Mouse (Mus musculus): ENCODE measurements around the gene Krtap28-13. TPM values are rescaled to one million over a fixed set of nuclear protein-coding genes. Genes with fewer than 3 reads are reported as not detected.

Krtap28-13 gene
- polyA plus RNA-seq (2015; fragmentation: Nextera tagmentation; extraction: Ambion mirVana), result not detected in 2 replicates

DNA sequence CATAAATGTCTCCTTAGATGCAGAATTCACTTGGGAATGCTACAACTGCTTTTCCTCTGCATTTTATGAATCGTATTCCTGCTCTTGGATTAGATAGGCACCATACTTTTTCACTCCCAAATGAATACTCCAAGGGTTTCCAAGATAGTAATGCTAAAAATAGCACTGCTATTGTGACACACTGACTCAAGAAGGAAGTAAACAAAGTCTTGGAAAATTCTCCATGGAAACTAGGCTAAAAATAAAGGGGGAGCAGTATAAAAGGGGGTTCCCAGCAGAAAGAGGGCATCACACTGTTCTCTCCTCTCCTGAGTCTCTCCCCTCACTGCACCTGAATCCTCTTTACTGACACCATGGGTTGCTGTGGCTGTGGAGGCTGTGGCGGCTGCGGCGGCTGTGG lies at the start of gene Krtap28-13:
Gene Krtap28-13, plus strand, starts transcription at position 288 of the 400 bp plus-strand sequence.
- ATAC-seq (ENCODE audit: extremely low read depth, insufficient number of reproducible peaks, low FRiP score, low TSS enrichment), result no peak
- H3K9me3 ChIP-seq, result no peaks in the 10 kb centered on the region
- no peak within 1 kb of the TSS for H3K4me3 ChIP-seq
- 73% methylated on average over 4 of the region's 4 CpGs for WGBS
- no peak within 1 kb of the TSS; the same call in 1 of the 2 replicates for H3K27ac ChIP-seq (replicated peaks)
- no peaks in the 10 kb centered on the region for H3K36me3 ChIP-seq
- peaks cover 18% of the 10 kb centered on the region for H3K4me1 ChIP-seq
- H3K27me3 ChIP-seq (replicated peaks), result no peaks in the 10 kb centered on the region
- H3K4me2 ChIP-seq, result no peak within 1 kb of the TSS
- H3K9ac ChIP-seq, result no peak within 1 kb of the TSS

DNA sequence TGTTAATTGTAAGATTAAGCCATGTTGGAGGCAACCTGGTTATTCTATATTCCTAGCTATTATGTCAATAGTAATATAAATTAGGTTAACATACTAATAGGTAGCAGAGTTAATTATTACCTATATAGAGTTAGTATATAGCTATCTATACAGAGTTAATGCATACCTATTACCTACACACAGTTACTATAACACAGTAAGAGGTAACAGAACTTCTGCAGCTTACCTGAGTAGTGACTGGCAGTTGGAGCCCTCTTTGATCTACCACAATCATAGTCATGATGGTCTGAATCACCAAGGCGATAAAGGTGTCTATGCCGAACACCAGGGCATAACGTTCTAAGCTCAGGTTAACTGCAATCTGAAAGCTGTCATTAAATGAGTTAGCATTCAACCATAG lies 46.3 kb upstream of the Krtap28-13 start:
- H3K27ac ChIP-seq (replicated peaks), result no peak overlapping the region
- H3K36me3 ChIP-seq, result no peaks in the 10 kb centered on the region
- no peaks in the 10 kb centered on the region for H3K9me3 ChIP-seq
- no peak overlapping the region for H3K9ac ChIP-seq
- WGBS, result 85% methylated on average over 3 of the region's 3 CpGs
- no peak overlapping the region for H3K4me3 ChIP-seq
- H3K4me2 ChIP-seq, result no peak overlapping the region
- no peak for ATAC-seq (ENCODE audit: extremely low read depth, insufficient number of reproducible peaks, low FRiP score, low TSS enrichment)
- H3K4me1 ChIP-seq, result peaks cover 4% of the 10 kb centered on the region; the same call in 1 of the 2 replicates
- H3K27me3 ChIP-seq (replicated peaks), result no peaks in the 10 kb centered on the region

DNA sequence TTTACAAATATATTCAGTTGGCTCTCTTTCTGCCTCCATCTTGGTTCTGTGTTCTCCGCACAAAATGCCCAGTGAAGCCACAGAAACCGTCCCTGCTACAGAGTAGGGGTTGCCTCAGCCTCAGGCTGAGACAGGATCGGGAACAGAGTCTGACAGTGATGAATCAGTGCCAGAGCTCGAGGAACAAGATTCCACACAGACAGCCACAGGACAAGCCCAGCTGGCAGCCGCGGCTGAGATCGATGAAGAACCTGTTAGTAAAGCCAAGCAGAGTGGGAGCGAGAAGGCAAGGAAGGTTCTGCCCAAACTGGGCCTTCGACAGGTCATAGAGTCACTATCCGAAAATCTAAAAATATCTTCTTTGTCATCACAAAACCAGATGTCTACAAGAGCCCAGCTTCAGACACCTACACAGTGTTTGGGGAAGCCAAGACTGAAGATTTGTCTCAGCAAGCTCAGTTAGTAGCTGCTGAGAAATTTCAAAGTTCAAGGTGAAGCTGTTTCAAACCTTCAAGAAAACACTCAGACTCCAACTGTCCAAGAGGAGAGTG lies 45.3 kb upstream of the Krtap28-13 start:
- Histone ChIP-seq H3K27ac (replicated peaks) (no peak overlapping the region), H3K36me3 (no peaks in the 10 kb centered on the region), H3K4me3 (no peak overlapping the region), H3K9ac (no peak overlapping the region), H3K9me3 (no peaks in the 10 kb centered on the region), H3K27me3 (replicated peaks) (no peaks in the 10 kb centered on the region), H3K4me1 (peaks cover 4% of the 10 kb centered on the region; the same call in 1 of the 2 replicates), H3K4me2 (no peak overlapping the region)
- no peak for ATAC-seq (ENCODE audit: extremely low read depth, insufficient number of reproducible peaks, low FRiP score, low TSS enrichment)
- WGBS, result 61% methylated on average over 10 of the region's 10 CpGs

DNA sequence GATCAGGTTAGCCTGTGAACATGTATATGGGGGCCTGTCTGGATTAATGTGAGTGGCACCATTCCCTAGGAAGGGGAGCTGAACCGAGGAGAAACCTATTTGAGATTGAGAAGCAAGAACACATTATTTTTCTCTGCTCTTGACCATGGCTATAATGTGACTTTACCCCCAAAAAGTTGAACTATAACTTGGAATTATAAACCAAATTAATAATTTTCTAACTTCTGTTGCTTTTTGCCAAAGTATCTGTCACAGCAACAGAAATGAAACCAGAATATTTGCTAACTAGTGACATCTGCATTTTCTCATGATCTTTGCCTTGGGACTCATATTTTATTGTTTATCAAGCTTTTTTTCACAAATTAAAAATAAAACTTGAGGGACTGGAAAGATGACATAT lies 44.2 kb upstream of the Krtap28-13 start:
- Histone ChIP-seq H3K27me3 (replicated peaks) (no peaks in the 10 kb centered on the region), H3K9me3 (no peaks in the 10 kb centered on the region), H3K4me2 (no peak overlapping the region), H3K36me3 (no peaks in the 10 kb centered on the region), H3K27ac (replicated peaks) (no peak overlapping the region), H3K9ac (no peak overlapping the region), H3K4me3 (no peak overlapping the region), H3K4me1 (peaks cover 4% of the 10 kb centered on the region; the same call in 1 of the 2 replicates)
- no peak for ATAC-seq (ENCODE audit: extremely low read depth, insufficient number of reproducible peaks, low FRiP score, low TSS enrichment)
- WGBS, result 57% methylated on average over 1 of the region's 1 CpGs

DNA sequence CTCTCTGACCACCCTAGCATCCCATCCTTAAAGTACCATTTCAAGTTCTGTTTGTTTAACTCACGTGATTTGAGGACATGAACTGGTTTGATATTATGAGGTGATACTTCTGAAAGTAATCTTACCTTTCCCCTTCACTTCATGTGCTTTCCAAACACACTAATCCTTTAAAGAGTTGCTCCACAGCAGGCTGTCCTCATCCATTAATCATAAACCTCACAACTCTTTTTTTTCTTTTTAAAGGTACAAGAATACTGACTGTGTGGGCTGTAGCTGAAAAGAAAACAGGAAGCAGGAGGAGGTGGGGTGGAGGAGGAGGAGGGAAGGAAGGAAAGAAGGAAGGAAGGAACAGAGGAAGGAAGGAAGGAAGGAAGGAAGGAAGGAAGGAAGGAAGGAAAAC lies 28.8 kb upstream of the Krtap28-13 start:
- Histone ChIP-seq H3K9ac (no peak overlapping the region), H3K27ac (replicated peaks) (no peak overlapping the region), H3K9me3 (no peaks in the 10 kb centered on the region), H3K4me1 (no peaks in the 10 kb centered on the region), H3K36me3 (no peaks in the 10 kb centered on the region), H3K27me3 (replicated peaks) (no peaks in the 10 kb centered on the region), H3K4me3 (no peak overlapping the region), H3K4me2 (no peak overlapping the region)
- ATAC-seq (ENCODE audit: extremely low read depth, insufficient number of reproducible peaks, low FRiP score, low TSS enrichment), result no peak
- WGBS, result 42% methylated on average over 1 of the region's 1 CpGs

DNA sequence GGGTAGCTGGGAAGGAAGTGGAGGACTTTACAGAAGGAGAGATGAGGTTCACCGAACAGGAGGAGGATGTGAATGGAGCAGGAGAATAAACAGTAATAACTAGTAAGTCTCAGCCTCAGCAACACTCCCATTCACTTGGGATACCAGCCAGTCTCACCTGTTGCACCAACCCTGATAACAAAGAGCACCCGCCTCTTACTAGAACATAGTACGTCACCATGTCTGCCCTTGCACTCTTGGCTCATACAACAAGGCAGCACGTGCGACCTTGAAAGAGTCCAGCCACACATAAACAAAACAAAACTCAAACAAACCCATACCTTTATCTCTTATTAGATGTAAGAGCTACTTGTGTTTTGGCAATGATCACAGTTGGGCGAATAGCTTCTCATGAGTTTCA lies 28.2 kb upstream of the Krtap28-13 start:
- H3K9ac ChIP-seq, result no peak overlapping the region
- H3K27me3 ChIP-seq (replicated peaks), result no peaks in the 10 kb centered on the region
- no peak overlapping the region for H3K4me3 ChIP-seq
- H3K36me3 ChIP-seq, result no peaks in the 10 kb centered on the region
- no peaks in the 10 kb centered on the region for H3K9me3 ChIP-seq
- WGBS, result 85% methylated on average over 6 of the region's 6 CpGs
- no peak for ATAC-seq (ENCODE audit: extremely low read depth, insufficient number of reproducible peaks, low FRiP score, low TSS enrichment)
- H3K4me2 ChIP-seq, result no peak overlapping the region
- H3K27ac ChIP-seq (replicated peaks), result no peak overlapping the region
- H3K4me1 ChIP-seq, result peaks cover under 1% of the 10 kb centered on the region; the same call in 1 of the 2 replicates

DNA sequence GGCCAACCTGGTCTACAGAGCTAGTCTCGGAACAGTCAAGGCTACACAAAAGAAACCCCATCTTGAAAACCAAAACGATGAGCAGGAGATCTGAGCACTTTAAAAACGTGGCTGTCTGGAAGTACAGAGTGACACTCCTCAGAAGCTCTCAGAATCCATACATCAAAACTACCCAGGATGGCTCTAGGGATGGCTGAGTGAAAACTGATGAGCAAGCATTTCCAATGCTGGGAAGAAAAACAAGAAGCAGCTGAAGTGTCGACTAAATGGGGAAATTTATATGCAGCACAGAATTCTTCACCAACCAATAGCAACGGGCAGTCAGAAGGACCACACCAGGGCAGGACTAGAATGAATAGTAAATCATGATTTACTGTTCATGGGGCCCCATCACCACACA lies 26.2 kb upstream of the Krtap28-13 start:
- Histone ChIP-seq H3K9ac (no peak overlapping the region), H3K4me2 (no peak overlapping the region), H3K27me3 (replicated peaks) (no peaks in the 10 kb centered on the region), H3K27ac (replicated peaks) (no peak overlapping the region), H3K9me3 (no peaks in the 10 kb centered on the region), H3K4me3 (no peak overlapping the region), H3K4me1 (peaks cover 8% of the 10 kb centered on the region; the same call in 1 of the 2 replicates), H3K36me3 (no peaks in the 10 kb centered on the region)
- no peak for ATAC-seq (ENCODE audit: extremely low read depth, insufficient number of reproducible peaks, low FRiP score, low TSS enrichment)
- 64% methylated on average over 5 of the region's 5 CpGs for WGBS

DNA sequence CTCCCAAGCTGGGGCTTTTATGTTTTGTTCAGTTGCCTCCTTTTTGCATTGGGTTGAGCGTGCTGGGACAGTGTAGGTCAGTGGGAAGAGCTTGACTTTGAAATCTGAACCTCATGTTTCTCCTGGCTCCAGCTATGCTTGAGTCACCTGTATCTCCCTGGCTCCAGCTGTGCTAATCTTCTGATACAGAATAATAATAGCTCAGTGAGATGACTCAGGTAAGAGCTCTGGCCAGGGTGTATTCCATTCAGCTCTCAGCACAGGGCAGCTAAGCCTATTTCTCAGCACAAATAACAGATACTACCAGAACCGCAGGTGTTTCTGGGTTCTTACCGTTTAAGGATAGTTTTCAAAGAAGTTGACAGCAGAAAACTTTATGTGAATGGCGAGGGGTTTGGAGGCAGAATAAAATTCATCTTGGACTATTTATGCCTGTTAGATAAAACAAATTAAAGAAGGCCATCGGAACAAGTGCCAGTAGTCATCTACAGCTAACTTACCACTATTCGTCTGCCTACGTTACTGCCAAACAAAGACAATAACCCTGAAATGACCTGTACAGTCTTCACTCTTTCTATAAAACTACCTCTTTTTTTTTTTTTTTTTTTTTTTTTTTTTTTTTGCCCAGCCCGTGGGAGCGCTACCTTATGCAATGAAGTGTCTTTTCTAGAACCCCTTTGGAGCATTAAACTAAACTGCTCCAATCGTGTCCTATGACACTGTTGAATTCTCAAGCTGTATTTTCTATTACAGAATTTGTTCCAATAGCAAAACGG lies 23.6 kb upstream of the Krtap28-13 start:
- Histone ChIP-seq H3K27me3 (replicated peaks) (no peaks in the 10 kb centered on the region), H3K4me1 (peaks cover 8% of the 10 kb centered on the region; the same call in 1 of the 2 replicates), H3K9ac (no peak overlapping the region), H3K4me2 (peak overlapping the region; percentile 72), H3K36me3 (no peaks in the 10 kb centered on the region), H3K27ac (replicated peaks) (no peak overlapping the region), H3K9me3 (no peaks in the 10 kb centered on the region), H3K4me3 (no peak overlapping the region)
- ATAC-seq (ENCODE audit: extremely low read depth, insufficient number of reproducible peaks, low FRiP score, low TSS enrichment), result no peak
- 72% methylated on average over 11 of the region's 11 CpGs for WGBS

- Histone ChIP-seq H3K27ac (replicated peaks) (peak within 1 kb of the TSS; percentile 21; the same call in 1 of the 2 replicates), H3K27me3 (replicated peaks) (no peaks in the 10 kb centered on the region), H3K4me1 (peaks cover 8% of the 10 kb centered on the region; the same call in 1 of the 2 replicates), H3K9me3 (no peaks in the 10 kb centered on the region), H3K9ac (peak within 1 kb of the TSS; percentile 80), H3K4me2 (peak within 1 kb of the TSS; percentile 72), H3K36me3 (no peaks in the 10 kb centered on the region), H3K4me3 (peak within 1 kb of the TSS; percentile 68)
- no peak for ATAC-seq (ENCODE audit: extremely low read depth, insufficient number of reproducible peaks, low FRiP score, low TSS enrichment)
- under 1% methylated on average over 25 of the region's 25 CpGs for WGBS
Measured at GRCm38 (mm10) chr1:83038109-83038672, 22.5 kb upstream of the Krtap28-13 start, which contains the start of gene Slc19a3. Gene Slc19a3 (minus strand): TSS chr1:83038448.

GRCm38 (mm10) chr1:83039080-83039479 lies 21.6 kb upstream of the Krtap28-13 start:
- no peak overlapping the region for H3K4me3 ChIP-seq
- no peak for ATAC-seq (ENCODE audit: extremely low read depth, insufficient number of reproducible peaks, low FRiP score, low TSS enrichment)

DNA sequence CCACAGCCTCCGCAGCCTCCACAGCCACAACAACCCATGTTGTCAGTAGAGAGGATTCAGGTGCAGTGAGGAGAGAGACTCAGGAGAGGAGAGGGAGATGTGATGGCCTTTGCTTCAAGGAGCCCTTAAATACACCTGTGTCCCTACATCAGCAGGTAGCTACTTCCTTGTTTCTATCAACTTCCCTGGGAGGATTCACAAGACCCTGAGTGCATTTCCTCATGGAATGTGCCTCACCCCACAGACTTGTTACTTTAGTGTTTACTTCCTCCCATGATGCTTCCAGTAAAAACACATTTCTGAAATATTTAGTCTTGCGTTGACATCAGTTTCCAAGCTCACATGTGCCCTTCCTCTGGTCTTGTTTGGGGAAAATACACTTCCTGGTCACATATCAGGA lies 18.4 kb upstream of the Krtap28-13 start, which contains the start of gene Krtap28-10:
Gene Krtap28-10, minus strand, starts transcription at position 101 of the 400 bp plus-strand sequence.
- Histone ChIP-seq H3K27ac (replicated peaks) (no peak within 1 kb of the TSS), H3K27me3 (replicated peaks) (peaks cover 5% of the 10 kb centered on the region; the same call in 1 of the 2 replicates), H3K4me3 (no peak within 1 kb of the TSS), H3K36me3 (no peaks in the 10 kb centered on the region), H3K9me3 (no peaks in the 10 kb centered on the region), H3K9ac (no peak within 1 kb of the TSS), H3K4me1 (peaks cover 8% of the 10 kb centered on the region; the same call in 1 of the 2 replicates), H3K4me2 (no peak within 1 kb of the TSS)
- ATAC-seq (ENCODE audit: extremely low read depth, insufficient number of reproducible peaks, low FRiP score, low TSS enrichment), result no peak
- WGBS, result 78% methylated on average over 2 of the region's 2 CpGs

More at GRCm38 (mm10) chr1:83039080-83039479, 21.6 kb upstream of the Krtap28-13 start:
- WGBS, result 81% methylated on average over 4 of the region's 4 CpGs
- Histone ChIP-seq H3K27me3 (replicated peaks) (no peaks in the 10 kb centered on the region), H3K9ac (no peak overlapping the region), H3K9me3 (no peaks in the 10 kb centered on the region), H3K4me1 (peaks cover 8% of the 10 kb centered on the region; the same call in 1 of the 2 replicates), H3K4me2 (no peak overlapping the region), H3K36me3 (no peaks in the 10 kb centered on the region), H3K27ac (replicated peaks) (no peak overlapping the region)
